Mouse (Mus musculus): ENCODE results near the gene Saa2.

GRCm38 (mm10) chr7:46712250-46712649 is 39.3 kb upstream of the Saa2 start:
- TF ChIP-seq CTCF (IDR thresholded peaks at IDR 0.05; ENCODE audit: low read depth) (no peak), EP300 (IDR thresholded peaks at IDR 0.05; ENCODE audit: low read depth) (no peak)

Data from heart, postnatal 0 days (tissue).